Mouse (Mus musculus) common myeloid progenitor, adult 5-6 weeks (primary cell): Measurements from ENCODE around the gene Theg. TPM values are rescaled to one million over a fixed set of nuclear protein-coding genes. Genes with fewer than 3 reads are reported as not detected.

Experiments
- ATAC-seq: replicated peaks from 2 replicates; pipeline ENCODE4 v1.8.0; 2016; ENCODE audit warnings: low read depth, mild to moderate bottlenecking, moderate TSS enrichment, inconsistent platforms; ENCODE audit not compliant: poor library complexity, severe bottlenecking
- total RNA-seq: library from RNA; stranded (forward); fragments of 200-1000, 187-1606 nt; gene quantifications from 2 replicates; pipeline ENCODE4 v1.2.3, GENCODE M21; 2017

Gene Theg
- not detected in 2 replicates for total RNA-seq

DNA sequence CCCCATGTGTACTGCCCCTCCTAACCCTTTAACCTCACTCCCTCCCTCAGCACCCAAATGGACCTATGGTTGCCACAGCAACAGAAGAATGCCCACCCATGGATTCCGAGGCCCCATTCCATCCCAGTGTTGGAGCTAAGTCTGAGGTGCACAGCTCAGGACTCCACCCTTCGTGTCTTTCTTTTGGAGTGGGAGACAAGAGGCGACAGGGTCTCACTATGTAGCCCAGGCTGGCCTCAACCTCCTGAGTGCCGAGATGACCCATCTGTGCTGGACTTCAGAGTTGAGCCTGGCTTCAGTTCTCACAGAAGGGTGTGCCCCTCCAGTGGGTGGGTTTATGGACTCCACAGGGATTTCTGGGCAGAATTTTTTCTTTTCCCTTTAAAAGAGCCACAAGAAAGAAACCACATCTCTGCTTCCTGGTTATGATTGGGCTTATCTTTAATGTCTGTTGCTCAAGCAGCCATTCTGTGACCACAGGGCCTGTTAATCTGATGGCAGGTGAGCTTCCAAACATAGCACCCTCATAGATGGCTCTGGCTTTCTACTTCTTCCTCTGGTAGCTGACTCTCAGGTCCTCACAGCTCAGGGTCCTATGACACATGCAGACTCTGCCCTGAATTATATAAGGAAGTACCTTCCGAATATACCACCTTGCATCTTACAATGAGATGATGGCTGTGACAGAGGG is at the start of gene Theg:
TSS of gene Theg (minus strand) at position 271 of the 691 bp plus-strand sequence.
- no peak for ATAC-seq

- ATAC-seq, result no peak
Observed at GRCm38 (mm10) chr10:79636287-79636686, 49.2 kb upstream of the Theg start.

- peak; percentile 28; the same call in 1 of the 2 replicates for ATAC-seq
Observed at GRCm38 (mm10) chr10:79633006-79633777, 46.1 kb upstream of the Theg start.

- no peak for ATAC-seq
Observed at GRCm38 (mm10) chr10:79631432-79631831, 44.3 kb upstream of the Theg start.

DNA sequence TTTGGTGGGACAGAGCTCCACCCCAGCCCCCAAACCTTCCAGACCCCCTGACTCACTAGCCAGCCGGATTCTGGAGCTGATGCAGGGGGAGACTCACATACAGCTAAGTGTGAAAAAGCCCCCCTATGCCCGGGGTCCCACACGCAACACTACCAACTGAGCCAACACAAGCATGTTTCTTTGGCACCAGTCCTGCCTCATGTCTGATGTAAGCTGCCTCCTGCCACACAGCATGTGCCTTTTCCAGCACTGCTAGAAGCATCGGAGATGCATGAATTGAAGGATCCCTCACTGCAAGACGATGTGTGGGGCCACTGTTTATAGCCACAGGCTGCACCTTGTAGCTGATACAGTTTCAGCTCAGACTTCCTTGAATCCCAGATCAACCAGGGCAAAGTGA is 41.2 kb upstream of the Theg start:
- no peak for ATAC-seq

DNA sequence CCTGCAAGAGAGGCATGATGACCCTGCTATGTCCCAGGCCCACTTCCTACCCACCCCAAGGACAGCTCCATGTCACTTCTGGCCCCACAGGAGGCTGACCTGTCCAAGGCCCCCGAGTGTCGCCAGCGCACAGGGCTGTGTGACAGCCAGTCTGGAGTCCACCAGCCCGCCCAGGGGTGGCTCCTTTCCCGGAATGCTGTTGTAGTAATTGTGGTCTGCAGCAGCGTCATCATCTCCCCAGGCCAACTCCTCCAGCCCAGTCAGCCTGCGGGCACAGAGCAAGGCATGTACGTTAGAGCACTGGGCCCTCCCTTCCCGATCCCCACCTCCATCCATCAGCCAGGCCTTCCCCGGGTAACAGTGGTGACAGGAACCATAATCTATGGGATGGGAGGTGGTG is 39.0 kb upstream of the Theg start:
- ATAC-seq, result no peak

DNA sequence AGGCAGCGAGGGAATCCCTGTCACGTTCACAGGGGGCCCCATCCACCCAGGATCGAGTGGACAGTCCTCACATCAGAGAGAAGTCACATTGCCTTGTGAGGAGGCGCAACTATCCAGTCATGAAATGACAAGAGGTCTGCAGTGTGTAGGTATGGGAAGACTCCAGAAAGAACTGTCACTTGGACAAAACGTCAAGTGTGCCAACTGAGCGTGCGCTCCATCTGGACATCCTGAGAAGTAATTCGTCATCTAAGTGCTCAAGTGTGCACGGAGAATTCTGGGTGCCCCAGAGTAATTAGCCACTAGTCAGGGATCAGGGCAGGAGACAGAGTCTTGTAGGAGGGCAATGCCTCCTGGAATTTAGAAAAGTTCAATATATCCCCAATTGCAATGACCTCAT is 38.3 kb upstream of the Theg start:
- no peak for ATAC-seq

- ATAC-seq, result no peak
Observed at GRCm38 (mm10) chr10:79623950-79624349, 36.8 kb upstream of the Theg start.

- no peak for ATAC-seq
Observed at GRCm38 (mm10) chr10:79616376-79616775, 29.2 kb upstream of the Theg start.

GRCm38 (mm10) chr10:79615860-79616259 is 28.7 kb upstream of the Theg start:
- no peak for ATAC-seq

GRCm38 (mm10) chr10:79614305-79614643 is 27.1 kb upstream of the Theg start:
- ATAC-seq, result no peak

GRCm38 (mm10) chr10:79613578-79614304 is 26.6 kb upstream of the Theg start, which contains the start of gene C2cd4c:
C2cd4c (minus strand) TSS chr10:79614025.
- peak; percentile 81 for ATAC-seq

DNA sequence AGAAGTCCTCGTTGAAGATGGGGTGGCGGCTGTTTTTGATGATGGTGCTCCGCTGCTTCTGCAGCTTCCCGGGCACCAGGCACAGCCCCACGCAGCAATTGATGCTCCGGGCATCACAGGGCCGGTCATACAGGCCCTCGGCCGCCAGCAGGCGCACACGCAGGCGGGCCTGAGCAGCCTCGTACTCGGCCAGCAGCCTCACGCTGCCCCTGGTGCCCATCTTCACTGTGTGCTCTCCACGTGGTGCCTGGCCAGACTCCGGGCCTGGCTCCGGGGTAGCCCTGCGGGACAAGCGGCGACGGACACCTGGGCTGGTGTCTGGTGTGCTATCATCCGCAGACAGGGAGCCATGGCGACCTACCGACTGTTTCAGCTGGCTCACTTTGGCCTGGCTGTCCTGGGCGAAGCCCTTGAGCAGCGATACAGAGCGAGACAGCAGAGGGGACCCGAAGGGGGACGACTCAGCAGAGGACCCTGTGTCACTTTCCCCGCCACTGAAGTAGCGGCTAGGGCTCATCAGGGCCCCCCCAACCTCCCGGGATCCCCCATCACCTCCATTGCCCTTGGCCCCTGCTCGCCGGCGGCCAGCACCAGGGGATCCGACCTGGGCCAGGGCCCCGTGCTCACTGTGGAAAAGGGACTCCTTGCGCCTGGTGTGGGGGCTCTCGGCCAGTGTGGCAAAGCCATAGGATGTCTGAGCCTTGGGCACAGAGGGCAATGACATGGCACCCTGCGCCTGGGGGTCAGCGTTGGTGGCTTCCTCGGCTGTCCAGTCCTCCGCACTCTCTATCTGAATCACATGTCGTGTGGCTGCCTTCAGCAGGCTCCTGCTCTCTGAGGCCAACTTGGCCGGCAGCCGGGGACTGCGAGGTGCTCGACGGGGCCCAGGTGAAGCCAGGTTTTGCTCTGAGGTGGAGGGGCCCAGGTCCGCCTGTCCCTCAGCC is 25.3 kb upstream of the Theg start:
- peak; percentile 30 for ATAC-seq

GRCm38 (mm10) chr10:79611296-79611695 is 24.2 kb upstream of the Theg start:
- no peak for ATAC-seq

- no peak for ATAC-seq
Observed at GRCm38 (mm10) chr10:79609276-79609675, 22.1 kb upstream of the Theg start.

GRCm38 (mm10) chr10:79607892-79608291 is 20.8 kb upstream of the Theg start:
- ATAC-seq, result no peak

DNA sequence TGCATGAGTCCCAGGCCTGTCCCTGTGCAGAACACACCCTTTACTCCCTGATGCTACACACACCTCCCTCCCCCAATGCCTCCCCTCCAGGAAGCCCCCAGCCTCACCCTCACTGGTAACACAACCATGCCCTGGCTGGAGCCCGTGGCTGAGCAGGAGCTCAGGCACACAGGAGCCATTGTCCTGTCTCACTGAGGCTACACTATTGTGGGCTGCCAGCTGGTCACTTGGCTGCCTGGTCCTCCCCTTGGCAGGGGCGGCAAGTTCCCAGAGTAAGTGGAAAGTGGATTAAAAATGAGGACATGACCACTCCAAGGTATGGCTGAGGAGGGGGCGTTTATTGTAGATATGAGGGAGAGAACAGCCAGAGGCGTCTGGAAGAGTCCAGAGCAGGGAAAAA is 19.4 kb upstream of the Theg start:
- ATAC-seq, result no peak

DNA sequence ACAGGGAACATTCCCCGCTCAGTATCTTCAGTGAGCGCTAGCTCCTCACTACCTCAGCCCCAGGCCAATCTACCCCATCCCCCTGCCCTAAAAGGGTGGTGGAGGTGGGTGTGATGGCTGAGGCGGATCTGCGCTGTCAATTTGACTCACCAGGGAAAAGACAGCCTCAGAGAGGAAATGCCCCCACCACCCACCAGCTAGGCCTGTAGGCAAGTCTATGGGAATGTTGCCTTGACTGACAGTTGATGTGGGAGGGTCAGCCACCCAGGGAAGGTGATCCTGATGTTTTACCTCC is 10.8 kb upstream of the Theg start:
- no peak for ATAC-seq

DNA sequence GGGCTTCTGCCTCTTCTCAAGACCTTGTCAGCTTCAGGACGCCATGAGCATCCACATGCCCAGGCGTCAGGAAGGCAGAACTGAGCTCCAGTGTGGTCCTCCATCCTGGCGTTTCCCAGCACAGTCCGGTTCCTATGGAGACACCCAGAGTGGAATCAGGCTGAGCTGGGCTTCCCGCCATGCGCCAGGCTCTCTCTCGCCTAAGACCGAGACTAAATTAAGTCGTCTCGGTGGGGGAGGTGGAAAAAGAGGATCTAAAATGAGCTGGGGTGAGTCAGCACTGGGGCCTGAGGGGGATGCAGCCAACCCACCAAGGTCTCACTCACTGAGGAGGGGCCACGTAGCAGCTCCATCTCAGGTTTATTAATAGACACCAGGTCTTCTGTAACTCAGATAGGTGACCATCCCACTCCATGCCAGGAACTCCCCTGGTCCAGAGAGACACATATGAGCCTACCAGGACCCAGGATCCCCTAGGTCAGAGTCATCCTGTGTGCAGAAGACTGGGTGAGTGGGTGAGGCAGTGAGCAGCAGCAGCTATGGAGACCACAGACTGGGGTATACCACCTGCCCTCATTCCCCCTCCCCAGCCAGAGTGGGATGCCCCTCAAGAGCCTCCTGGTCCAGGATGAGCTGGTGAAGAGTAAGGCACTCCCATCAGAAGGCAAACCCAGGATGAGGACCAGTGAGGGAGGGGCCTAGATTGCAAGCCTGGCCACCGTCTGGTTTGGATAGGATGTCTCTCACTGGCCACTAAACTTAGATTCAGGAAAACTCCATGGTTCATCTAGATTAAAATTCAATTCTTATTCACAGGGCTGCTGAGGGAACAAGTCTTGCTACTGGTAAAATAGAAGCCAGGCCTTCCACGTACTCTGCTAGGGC is 10.2 kb upstream of the Theg start:
- peak; percentile 31; the same call in 1 of the 2 replicates for ATAC-seq
